ENCODE assay signal across 19 mouse cellular contexts in genomic region chr16:45242700-45243099, GRCm38 (mm10). TPM values are rescaled to one million over a fixed set of nuclear protein-coding genes. Genes with fewer than 3 reads are reported as not detected.
A peak's percentile ranks its signal among the peaks of the same experiment; 100 is the strongest.
DNase-seq lines count a peak whose midpoint lies in the region; ATAC-seq lines count a peak whose summit lies in the region.
"Had no signal": no experiment of that assay in that cellular context is flagged by ENCODE, and none has a peak within 500 bp of the region (broad histone marks: within the 10 kb centered on the region; RNA-seq: fewer than 3 reads in every experiment).

No protein-coding gene starts in this region.

- H3K9me3 ChIP-seq in forebrain, embryonic 13.5 days (replicated peaks): no peaks in the 10 kb centered on the region
- H3K9me3 ChIP-seq in forebrain, embryonic 16.5 days (ENCODE audit: control insufficient read depth, low read length): no peaks in the 10 kb centered on the region
- H3K9me3 ChIP-seq: embryonic facial prominence, embryonic 15.5 days; heart, embryonic 12.5 days; hindbrain, embryonic 10.5 days; intestine, embryonic 15.5 days had no signal

- peaks cover 9% of the 10 kb centered on the region; the same call in 1 of the 2 replicates for H3K4me1 ChIP-seq in forebrain, embryonic 13.5 days
- 0 out of 2 replicates have a peak, but pooled peaks cover 2% of the 10 kb centered on the region for H3K4me1 ChIP-seq in forebrain, embryonic 16.5 days (replicated peaks; ENCODE audit: control insufficient read depth, insufficient read depth, low read length)
- H3K4me1 ChIP-seq: embryonic facial prominence, embryonic 15.5 days; heart, embryonic 12.5 days; intestine, embryonic 15.5 days had no signal

- no peak overlapping the region for H3K4me3 ChIP-seq in forebrain, embryonic 13.5 days
- no peak overlapping the region for H3K4me3 ChIP-seq in forebrain, embryonic 16.5 days (replicated peaks; ENCODE audit: low read length)
- H3K4me3 ChIP-seq: embryonic facial prominence, embryonic 15.5 days; erythroblast, embryonic 14.5 days; gastrocnemius, adult 2 months; heart, embryonic 12.5 days; hindbrain, embryonic 10.5 days; intestine, embryonic 15.5 days had no signal

- H3K4me2 ChIP-seq in forebrain, embryonic 13.5 days: no peak overlapping the region
- no peak overlapping the region for H3K4me2 ChIP-seq in forebrain, embryonic 16.5 days (ENCODE audit: low read length)
- H3K4me2 ChIP-seq: embryonic facial prominence, embryonic 15.5 days; heart, embryonic 12.5 days; intestine, embryonic 15.5 days had no signal

- H3K27ac ChIP-seq in forebrain, embryonic 13.5 days: no peak overlapping the region
- no peak overlapping the region for H3K27ac ChIP-seq in forebrain, embryonic 16.5 days (ENCODE audit: low read length)
- H3K27ac ChIP-seq: embryonic facial prominence, embryonic 15.5 days; gastrocnemius, adult 2 months; hindbrain, embryonic 10.5 days; intestine, embryonic 15.5 days had no signal

- intact Hi-C loops in left cerebral cortex, postnatal 4 days (cut with DNase I): no loop called here

- H3K9ac ChIP-seq in forebrain, embryonic 13.5 days: no peak overlapping the region
- no peak overlapping the region for H3K9ac ChIP-seq in forebrain, embryonic 16.5 days (replicated peaks; ENCODE audit: low read depth, low read length)
- H3K9ac ChIP-seq: embryonic facial prominence, embryonic 15.5 days; heart, embryonic 12.5 days; intestine, embryonic 15.5 days had no signal

- peak; percentile 14 for DNase-seq in left cerebral cortex, postnatal 4 days
- no peak for DNase-seq in left cerebral cortex, adult 9 months (ENCODE audit: low spot score in 2 of 2)
- DNase-seq in retina, postnatal 1 day: peak; percentile 80
- no peak for DNase-seq in retina, embryonic 14.5 days (ENCODE audit: low spot score)
- no peak for DNase-seq in embryo, embryonic 9.5 days (ENCODE audit: extremely low spot score)
- DNase-seq: adrenal gland, postnatal 14 days; cerebellum, adult 2 months; gastrocnemius, adult 2 months; gastrocnemius, postnatal 25 days had no signal

- 58% methylated on average over 1 of the region's 1 CpGs for WGBS in forebrain, embryonic 13.5 days
- 55% methylated on average over 1 of the region's 1 CpGs for WGBS in forebrain, embryonic 16.5 days

- peak; percentile 70; the same call in 1 of the 2 replicates for ATAC-seq in forebrain, embryonic 13.5 days
- ATAC-seq in forebrain, embryonic 16.5 days: no peak
- ATAC-seq: activated CD4-positive, CD25-positive, alpha-beta regulatory T cell, adult 4 months; intestine, embryonic 15.5 days; Patski had no signal

- no peaks in the 10 kb centered on the region for H3K27me3 ChIP-seq in forebrain, embryonic 13.5 days
- H3K27me3 ChIP-seq in forebrain, embryonic 16.5 days (replicated peaks; ENCODE audit: control insufficient read depth, insufficient read depth, low read length): no peaks in the 10 kb centered on the region
- H3K27me3 ChIP-seq: CH12.LX; embryonic facial prominence, embryonic 15.5 days; heart, embryonic 12.5 days; intestine, embryonic 15.5 days had no signal

- no peaks in the 10 kb centered on the region for H3K36me3 ChIP-seq in forebrain, embryonic 13.5 days (ENCODE audit: poor library complexity, severe bottlenecking)
- H3K36me3 ChIP-seq in forebrain, embryonic 16.5 days (ENCODE audit: control insufficient read depth, insufficient read depth): no peaks in the 10 kb centered on the region
- H3K36me3 ChIP-seq: embryonic facial prominence, embryonic 15.5 days; heart, embryonic 12.5 days; hindbrain, embryonic 10.5 days; intestine, embryonic 15.5 days had no signal

RNA-seq across cellular contexts. Expression of gene Btla, which starts 18.6 kb away (rescaled TPM):
- polyA plus RNA-seq in forebrain, embryonic 13.5 days (2015; fragmentation: Nextera tagmentation; extraction: Ambion mirVana): 0.30 and 0.48 TPM in 2 replicates
- polyA plus RNA-seq in forebrain, embryonic 16.5 days (2015; fragmentation: Nextera tagmentation; extraction: Ambion mirVana): 0.06 and 0.10 TPM in 2 replicates
- total RNA-seq in left cerebral cortex, postnatal 4 days (2021): under 1 TPM; 0.18 to 0.78 TPM
- polyA plus RNA-seq: erythroblast, embryonic 14.5 days; heart, embryonic 12.5 days; Patski had no signal

Comparison
In these comparisons a context has a peak if more than half of its experiments do, and no peak if none do; other contexts are left out.
1. DNase-seq: peak in left cerebral cortex, postnatal 4 days (single experiment) and retina, postnatal 1 day (single experiment); none in left cerebral cortex, adult 9 months (0 of 2), retina, embryonic 14.5 days (single experiment) and embryo, embryonic 9.5 days (single experiment).